Mouse (Mus musculus): Measurements from ENCODE around the gene Hps5. TPM values are rescaled to one million over a fixed set of nuclear protein-coding genes. Genes with fewer than 3 reads are reported as not detected.

Hps5 gene
- total and polyA plus RNA-seq, 2 experiments from 2014 or later, result 9.0 to 24.6 TPM

DNA sequence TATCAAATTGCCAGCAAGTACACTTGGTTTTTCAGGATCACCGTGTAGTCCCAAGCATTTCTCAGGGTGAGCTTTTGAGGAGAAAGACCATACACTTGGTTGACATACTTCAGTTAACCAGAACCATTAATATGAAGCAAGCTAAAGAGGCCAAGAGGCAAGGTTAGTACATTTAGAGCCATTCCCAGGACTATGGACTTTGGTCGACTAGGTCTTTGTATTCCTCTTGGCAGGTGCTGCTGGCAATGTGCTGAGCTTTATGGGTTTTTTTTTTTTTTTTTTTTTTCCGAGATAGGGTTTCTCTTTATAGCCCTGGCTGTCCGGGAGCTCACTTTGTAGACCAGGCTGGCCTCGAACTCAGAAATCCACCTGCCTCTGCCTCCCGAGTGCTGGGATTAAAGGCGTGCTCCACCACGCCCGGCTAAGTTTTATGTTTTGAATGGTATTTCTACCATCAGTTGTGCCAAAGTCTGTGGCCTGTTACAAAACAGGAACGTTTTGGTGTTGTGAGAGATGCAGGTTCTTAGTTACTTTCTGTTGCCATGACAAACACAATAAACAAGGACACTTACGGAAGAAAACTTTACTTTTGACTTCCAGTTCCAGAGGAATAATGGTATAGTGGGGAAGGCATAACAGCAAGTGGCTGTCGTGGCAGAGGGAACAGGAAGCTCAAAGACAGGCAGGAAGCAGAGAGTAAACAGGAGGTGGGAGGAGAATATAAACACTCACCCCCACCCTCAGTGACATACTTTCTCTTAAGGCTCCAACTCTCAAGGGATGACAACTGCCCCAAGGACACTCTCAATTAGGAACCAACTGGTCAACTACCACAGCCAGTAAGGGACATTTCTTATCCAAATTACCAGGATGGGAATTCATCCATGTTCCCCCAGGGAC is 57.1 kb downstream of the Hps5 start:
- no peaks in the 10 kb centered on the region for H3K27me3 ChIP-seq (ENCODE audit: insufficient read depth, low read length)
- no peaks in the 10 kb centered on the region for H3K9me3 ChIP-seq (ENCODE audit: low read length)
- no peak for DNase-seq (ENCODE audit: low spot score)
- WGBS, result 83% methylated on average over 12 of the region's 12 CpGs
- no peak for TF ChIP-seq CTCF (IDR thresholded peaks at IDR 0.05)
- no peaks in the 10 kb centered on the region for H3K36me3 ChIP-seq (ENCODE audit: insufficient read depth, low read length)
- no peak overlapping the region for H3K9ac ChIP-seq (replicated peaks; ENCODE audit: low read length, poor library complexity, severe bottlenecking)
- H3K4me1 ChIP-seq (ENCODE audit: insufficient read depth, low read length), result no peaks in the 10 kb centered on the region
- H3K4me3 ChIP-seq (ENCODE audit: low read depth, low read length), result no peak overlapping the region
- H3K4me2 ChIP-seq (ENCODE audit: low read depth, low read length, poor library complexity, severe bottlenecking), result no peak overlapping the region
- ATAC-seq (ENCODE audit: low FRiP score), result no peak
- H3K27ac ChIP-seq (ENCODE audit: low read depth, low read length), result no peak overlapping the region

DNA sequence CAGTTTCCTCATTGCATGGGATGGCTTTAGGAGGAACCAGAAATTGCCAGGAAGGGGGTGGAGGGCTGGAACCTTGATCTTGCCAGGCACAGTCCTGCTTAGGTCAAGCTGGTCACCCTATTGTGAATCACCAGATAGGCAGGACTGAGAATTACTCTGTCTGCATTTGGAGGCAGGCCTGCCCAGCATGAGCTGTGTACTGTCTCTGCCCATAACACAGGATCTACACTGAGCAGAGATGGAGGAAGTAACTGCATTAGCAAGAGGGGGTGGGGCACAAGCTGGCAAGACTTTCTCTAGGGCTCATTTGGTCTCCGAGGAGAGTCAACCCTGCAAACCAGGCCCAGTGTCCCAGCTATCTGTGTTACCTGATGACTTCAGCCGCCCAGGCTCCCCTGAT is 60.9 kb downstream of the Hps5 start:
- no peak for TF ChIP-seq CTCF (IDR thresholded peaks at IDR 0.05)
- H3K27ac ChIP-seq (ENCODE audit: low read depth, low read length), result no peak overlapping the region
- H3K4me3 ChIP-seq (ENCODE audit: low read depth, low read length), result no peak overlapping the region
- H3K36me3 ChIP-seq (ENCODE audit: insufficient read depth, low read length), result no peaks in the 10 kb centered on the region
- H3K4me1 ChIP-seq (ENCODE audit: insufficient read depth, low read length), result no peaks in the 10 kb centered on the region
- no peak overlapping the region for H3K9ac ChIP-seq (replicated peaks; ENCODE audit: low read length, poor library complexity, severe bottlenecking)
- WGBS, result 87% methylated on average over 2 of the region's 2 CpGs
- H3K9me3 ChIP-seq (ENCODE audit: low read length), result no peaks in the 10 kb centered on the region
- no peak overlapping the region for H3K4me2 ChIP-seq (ENCODE audit: low read depth, low read length, poor library complexity, severe bottlenecking)
- DNase-seq (ENCODE audit: low spot score) (no peak), ATAC-seq (ENCODE audit: low FRiP score) (no peak)
- no peaks in the 10 kb centered on the region for H3K27me3 ChIP-seq (ENCODE audit: insufficient read depth, low read length)

DNA sequence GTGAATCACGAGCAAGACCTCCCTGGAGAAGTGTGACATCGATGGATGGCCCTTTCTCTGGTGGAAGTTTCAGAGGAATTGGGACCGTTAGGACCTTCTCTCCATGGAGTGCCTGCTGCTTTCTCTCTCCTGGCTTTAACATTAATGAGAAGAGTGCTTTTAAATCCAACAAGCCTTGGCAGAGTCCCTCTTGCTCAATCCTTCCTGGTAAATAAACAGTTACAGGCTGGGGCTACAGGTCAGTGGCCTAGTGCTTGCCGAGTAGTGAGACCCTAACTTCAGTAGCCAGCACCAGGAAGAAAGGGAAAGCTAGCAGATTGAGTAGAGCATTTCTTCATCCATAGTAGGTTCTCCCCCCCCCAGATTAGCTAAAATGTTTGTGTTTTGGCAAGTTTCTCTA is 63.4 kb downstream of the Hps5 start, which contains the start of gene Saa4:
TSS of gene Saa4 (minus strand) at position 146 of the 400 bp plus-strand sequence.
- 88% methylated on average over 4 of the region's 4 CpGs for WGBS
- H3K4me3 ChIP-seq (ENCODE audit: low read depth, low read length), result no peak within 1 kb of the TSS

DNA sequence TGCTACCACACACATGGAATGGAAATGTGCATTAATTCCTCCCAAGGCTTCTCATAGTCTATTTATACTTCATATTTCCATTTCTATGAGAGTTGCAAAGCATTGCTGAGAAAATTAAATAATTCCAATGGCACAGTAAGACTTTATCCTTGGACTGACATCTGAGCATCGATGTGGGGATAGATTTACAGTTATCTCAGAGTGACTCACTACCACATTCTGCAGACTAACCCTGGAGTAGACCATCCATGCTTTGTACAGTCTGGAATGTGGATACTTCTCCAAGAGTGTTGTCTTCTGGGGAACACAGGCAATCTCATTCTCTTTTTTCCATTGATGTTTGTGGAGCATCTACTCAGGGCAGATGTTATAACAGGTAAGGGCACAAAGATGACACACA is 68.3 kb downstream of the Hps5 start:
- Histone ChIP-seq H3K4me3 (ENCODE audit: low read depth, low read length) (no peak overlapping the region), H3K27me3 (ENCODE audit: insufficient read depth, low read length) (no peaks in the 10 kb centered on the region), H3K9ac (replicated peaks; ENCODE audit: low read length, poor library complexity, severe bottlenecking) (no peak overlapping the region), H3K36me3 (ENCODE audit: insufficient read depth, low read length) (no peaks in the 10 kb centered on the region), H3K4me2 (ENCODE audit: low read depth, low read length, poor library complexity, severe bottlenecking) (no peak overlapping the region), H3K27ac (ENCODE audit: low read depth, low read length) (no peak overlapping the region), H3K4me1 (ENCODE audit: insufficient read depth, low read length) (no peaks in the 10 kb centered on the region), H3K9me3 (ENCODE audit: low read length) (no peaks in the 10 kb centered on the region)
- TF ChIP-seq CTCF (IDR thresholded peaks at IDR 0.05), result no peak
- no peak for DNase-seq (ENCODE audit: low spot score)
- ATAC-seq (ENCODE audit: low FRiP score), result no peak
- WGBS, result 76% methylated on average over 1 of the region's 1 CpGs

More for the DNA sequence above, 63.4 kb downstream of the Hps5 start, which contains the start of gene Saa4:
- DNase-seq (ENCODE audit: low spot score) (no peak), ATAC-seq (ENCODE audit: low FRiP score) (no peak)
- Histone ChIP-seq H3K9ac (replicated peaks; ENCODE audit: low read length, poor library complexity, severe bottlenecking) (no peak within 1 kb of the TSS), H3K27me3 (ENCODE audit: insufficient read depth, low read length) (no peaks in the 10 kb centered on the region), H3K4me1 (ENCODE audit: insufficient read depth, low read length) (no peaks in the 10 kb centered on the region), H3K9me3 (ENCODE audit: low read length) (no peaks in the 10 kb centered on the region), H3K27ac (ENCODE audit: low read depth, low read length) (no peak within 1 kb of the TSS), H3K36me3 (ENCODE audit: insufficient read depth, low read length) (no peaks in the 10 kb centered on the region), H3K4me2 (ENCODE audit: low read depth, low read length, poor library complexity, severe bottlenecking) (no peak within 1 kb of the TSS)
- TF ChIP-seq CTCF (IDR thresholded peaks at IDR 0.05), result no peak

DNA sequence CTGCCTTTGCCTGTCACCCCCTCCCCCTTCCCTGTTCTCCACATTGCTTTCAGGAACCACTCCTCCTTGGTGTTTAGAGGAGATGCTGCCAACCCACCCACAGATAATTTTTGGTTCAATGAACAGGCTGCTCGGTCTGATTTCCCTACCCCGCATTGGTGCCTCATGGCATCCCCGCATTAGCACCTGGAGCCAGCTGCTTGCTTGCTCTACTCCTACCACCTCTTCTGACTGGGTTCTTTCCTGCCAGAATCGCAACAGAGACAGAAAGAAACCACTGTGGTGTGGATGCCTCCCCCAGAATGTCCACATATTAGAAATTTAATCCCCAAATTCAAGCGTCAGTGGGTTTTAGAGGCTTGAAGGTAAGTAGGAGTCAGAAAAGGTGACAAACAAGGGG is 71.5 kb downstream of the Hps5 start:
- DNase-seq (ENCODE audit: low spot score) (no peak), ATAC-seq (ENCODE audit: low FRiP score) (no peak)
- WGBS, result 76% methylated on average over 5 of the region's 5 CpGs
- Histone ChIP-seq H3K9ac (replicated peaks; ENCODE audit: low read length, poor library complexity, severe bottlenecking) (no peak overlapping the region), H3K4me1 (ENCODE audit: insufficient read depth, low read length) (no peaks in the 10 kb centered on the region), H3K36me3 (ENCODE audit: insufficient read depth, low read length) (no peaks in the 10 kb centered on the region), H3K27ac (ENCODE audit: low read depth, low read length) (no peak overlapping the region), H3K9me3 (ENCODE audit: low read length) (no peaks in the 10 kb centered on the region), H3K4me3 (ENCODE audit: low read depth, low read length) (no peak overlapping the region), H3K4me2 (ENCODE audit: low read depth, low read length, poor library complexity, severe bottlenecking) (no peak overlapping the region), H3K27me3 (ENCODE audit: insufficient read depth, low read length) (0 out of 2 replicates have a peak, but pooled peaks cover 6% of the 10 kb centered on the region)
- TF ChIP-seq CTCF (IDR thresholded peaks at IDR 0.05), result no peak

DNA sequence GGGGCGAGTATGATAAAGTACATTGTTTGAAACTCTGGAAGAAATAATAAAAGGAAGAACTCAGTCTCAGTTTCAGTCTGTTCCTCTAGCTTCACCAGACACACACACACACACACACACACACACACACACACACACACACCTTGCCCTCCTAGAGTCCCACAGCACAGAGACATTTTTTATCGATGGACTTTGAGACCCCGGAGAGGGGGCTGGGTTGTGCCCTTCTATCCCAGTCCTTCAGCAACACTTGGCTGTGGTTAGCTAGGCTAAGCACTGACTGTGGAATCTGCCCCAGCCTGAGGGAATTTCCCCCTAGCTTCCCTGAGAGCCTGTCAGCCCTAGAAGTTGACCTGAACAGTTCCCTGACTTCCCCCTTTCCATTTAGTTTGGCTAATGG is 72.0 kb downstream of the Hps5 start:
- Histone ChIP-seq H3K4me3 (ENCODE audit: low read depth, low read length) (no peak overlapping the region), H3K4me1 (ENCODE audit: insufficient read depth, low read length) (no peaks in the 10 kb centered on the region), H3K27me3 (ENCODE audit: insufficient read depth, low read length) (0 out of 2 replicates have a peak, but pooled peaks cover 6% of the 10 kb centered on the region), H3K27ac (ENCODE audit: low read depth, low read length) (no peak overlapping the region), H3K9me3 (ENCODE audit: low read length) (no peaks in the 10 kb centered on the region), H3K4me2 (ENCODE audit: low read depth, low read length, poor library complexity, severe bottlenecking) (no peak overlapping the region), H3K9ac (replicated peaks; ENCODE audit: low read length, poor library complexity, severe bottlenecking) (no peak overlapping the region), H3K36me3 (ENCODE audit: insufficient read depth, low read length) (no peaks in the 10 kb centered on the region)
- WGBS, result 88% methylated on average over 3 of the region's 3 CpGs
- ATAC-seq (ENCODE audit: low FRiP score) (no peak), DNase-seq (ENCODE audit: low spot score) (no peak)
- no peak for TF ChIP-seq CTCF (IDR thresholded peaks at IDR 0.05)
